Mouse (Mus musculus): ENCODE measurements around the gene Ffar4. TPM values are rescaled to one million over a fixed set of nuclear protein-coding genes. Genes with fewer than 3 reads are reported as not detected.

Gene Ffar4
- polyA plus RNA-seq (2012; rRNA removed; ENCODE audit: low replicate concordance): 42.9 and 50.7 TPM in 2 replicates

GRCm38 (mm10) chr19:38096858-38097758 is at the start of gene Ffar4:
Gene Ffar4 (plus strand): TSS chr19:38097071.

GRCm38 (mm10) chr19:38054720-38055192 is 42.1 kb upstream of the Ffar4 start, which contains the start of gene Cep55:
Gene Cep55 (plus strand): TSS chr19:38055011.

GRCm38 (mm10) chr19:38125219-38125610 is 28.3 kb downstream of the Ffar4 start, which contains the start of gene Rbp4:
Gene Rbp4 (minus strand): TSS chr19:38125281.

GRCm38 (mm10) chr19:38132481-38132880 is 35.6 kb downstream of the Ffar4 start, which contains the start of gene Pde6c:
Gene Pde6c (plus strand): TSS chr19:38132781.

Other genes with a start within 250 kb of the Ffar4 start
- 12.9 and 23.3 TPM in 2 replicates for gene Myof, start 53.5 kb upstream of the Ffar4 start, polyA plus RNA-seq (2012; rRNA removed; ENCODE audit: low replicate concordance)
- 0.32 and 0.52 TPM in 2 replicates for gene Cep55, start 42.1 kb upstream of the Ffar4 start, polyA plus RNA-seq (2012; rRNA removed; ENCODE audit: low replicate concordance)
- gene Rbp4, start 28.2 kb downstream of the Ffar4 start, polyA plus RNA-seq (2012; rRNA removed; ENCODE audit: low replicate concordance): 342 and 412 TPM in 2 replicates
- not detected in 2 replicates for gene Pde6c, start 35.7 kb downstream of the Ffar4 start, polyA plus RNA-seq (2012; rRNA removed; ENCODE audit: low replicate concordance)
- gene Fra10ac1, start 127.1 kb downstream of the Ffar4 start, polyA plus RNA-seq (2012; rRNA removed; ENCODE audit: low replicate concordance): 2.0 and 4.3 TPM in 2 replicates
- 0.06 and 0.55 TPM in 2 replicates for gene Lgi1, start 167.5 kb downstream of the Ffar4 start, polyA plus RNA-seq (2012; rRNA removed; ENCODE audit: low replicate concordance)